Mouse (Mus musculus) testis, adult 2 months (tissue): ENCODE results near the gene Sox6. TPM values are rescaled to one million over a fixed set of nuclear protein-coding genes. Genes with fewer than 3 reads are reported as not detected.

Source experiments
- H3K27ac ChIP-seq: fragments of 200-500 bp; 2 replicates; pipeline ENCODE4 v1.5.1; 2012; ENCODE audit warnings: low read depth, low read length; ENCODE audit not compliant: control insufficient read depth, insufficient read depth
- H3K27me3 ChIP-seq: fragments of 200-500 bp; 2 replicates; pipeline ENCODE4 v1.6.1; 2012; ENCODE audit warnings: mild to moderate bottlenecking, low read length, moderate library complexity; ENCODE audit not compliant: control insufficient read depth, insufficient read depth
- H3K36me3 ChIP-seq: fragments of 200-500 bp; 2 replicates; pipeline ENCODE4 v1.6.1; 2012; ENCODE audit warnings: mild to moderate bottlenecking, low read length; ENCODE audit not compliant: control insufficient read depth, insufficient read depth
- H3K4me1 ChIP-seq: fragments of 200-500 bp; 2 replicates; pipeline ENCODE4 v1.6.1; 2012; ENCODE audit warnings: low read length; ENCODE audit not compliant: control insufficient read depth, insufficient read depth
- H3K4me3 ChIP-seq: fragments of 200-500 bp; 2 replicates; pipeline ENCODE4 v1.5.1; 2012; ENCODE audit warnings: low read depth, mild to moderate bottlenecking, low read length, moderate library complexity, mixed read lengths; ENCODE audit not compliant: control insufficient read depth
- CTCF ChIP-seq: fragments of 200-500 bp; IDR thresholded peaks from 2 replicates; pipeline ENCODE4 v1.5.1; 2012; ENCODE audit warnings: low read depth, mild to moderate bottlenecking, inconsistent platforms, low read length, moderate library complexity; ENCODE audit not compliant: control insufficient read depth, insufficient read depth, insufficient replicate concordance
- POLR2A ChIP-seq: fragments of 200-500 bp; IDR thresholded peaks from 2 replicates; pipeline ENCODE4 v1.6.1; 2012; ENCODE audit warnings: low read depth, mild to moderate bottlenecking, inconsistent platforms, low read length, moderate library complexity; ENCODE audit not compliant: control insufficient read depth
- polyA plus RNA-seq: library from polyadenylated mRNA; depleted of rRNA; stranded (reverse); fragments of >200 nt; gene quantifications from 2 replicates; pipeline ENCODE4 v1.2.3, GENCODE M21; 2012

Sox6 gene
- polyA plus RNA-seq, 1 experiment = 137 TPM

DNA sequence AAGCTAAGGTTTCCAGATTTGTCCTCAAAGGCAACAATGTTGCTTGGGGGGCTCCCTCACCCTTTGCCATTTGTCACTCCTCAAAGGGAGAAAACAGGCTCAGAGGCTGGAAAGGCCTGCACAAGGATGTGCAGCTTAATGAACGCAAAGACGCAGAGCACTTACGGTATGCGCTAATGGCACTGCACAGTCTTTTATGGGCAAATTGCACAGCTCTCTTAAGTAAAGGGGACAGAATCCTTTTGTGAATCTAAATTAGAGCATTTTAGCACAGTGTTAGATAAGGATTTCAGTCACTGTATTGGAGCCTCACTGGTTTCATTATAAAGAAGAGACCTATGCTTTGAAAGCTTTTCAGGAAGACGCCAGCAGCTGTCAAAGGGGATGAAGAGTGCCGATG lies 375.2 kb downstream of the Sox6 start:
- peaks cover 2% of the 10 kb centered on the region; the same call in 1 of the 2 replicates for H3K4me1 ChIP-seq
- no peaks in the 10 kb centered on the region for H3K36me3 ChIP-seq
- H3K27me3 ChIP-seq = no peaks in the 10 kb centered on the region
- TF ChIP-seq CTCF (no peak), POLR2A (no peak)
- no peak overlapping the region for H3K4me3 ChIP-seq
- H3K27ac ChIP-seq = no peak overlapping the region

DNA sequence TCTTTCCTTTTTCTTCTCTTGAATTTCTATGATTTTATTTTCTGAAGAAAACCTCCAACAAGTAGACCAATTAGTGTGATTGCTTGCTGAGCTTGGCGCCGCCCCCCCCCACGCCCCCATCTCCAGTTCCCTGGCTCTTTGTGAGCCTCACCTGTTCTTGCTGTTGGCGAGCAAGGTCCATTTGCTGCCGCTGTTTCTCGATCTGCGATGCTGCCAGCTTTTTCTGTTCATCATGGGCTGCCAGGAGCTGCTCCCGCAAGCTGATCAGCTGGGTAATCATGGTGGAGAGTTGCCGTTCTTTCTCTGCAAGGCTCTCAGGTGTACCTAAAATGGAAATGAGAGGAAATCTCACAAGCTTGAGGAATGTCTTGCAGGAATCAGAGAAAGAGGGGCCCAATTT lies 376.5 kb downstream of the Sox6 start:
- no peaks in the 10 kb centered on the region for H3K27me3 ChIP-seq
- H3K36me3 ChIP-seq = no peaks in the 10 kb centered on the region
- H3K27ac ChIP-seq = no peak overlapping the region
- H3K4me1 ChIP-seq = peaks cover 2% of the 10 kb centered on the region; the same call in 1 of the 2 replicates
- TF ChIP-seq POLR2A (no peak), CTCF (no peak)
- no peak overlapping the region for H3K4me3 ChIP-seq

DNA sequence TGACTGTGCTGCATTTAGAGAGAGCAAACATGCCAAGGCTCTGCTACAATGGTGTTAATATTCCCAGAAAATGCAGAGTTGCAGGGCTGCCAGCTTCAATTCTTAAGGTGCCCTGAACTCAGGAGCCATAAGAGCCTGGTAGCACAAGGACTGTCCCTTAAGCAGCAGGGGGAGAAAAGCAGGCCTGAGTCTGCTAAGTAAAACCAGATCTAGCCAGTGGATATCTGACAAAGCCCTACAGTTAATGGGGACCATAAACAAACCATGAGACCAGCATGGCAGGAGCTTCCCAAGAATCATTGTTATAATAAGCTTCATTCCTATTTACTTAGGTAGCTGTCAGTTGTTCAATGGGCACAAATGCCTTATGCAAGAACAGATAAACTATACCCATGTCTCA lies 391.9 kb downstream of the Sox6 start:
- Histone ChIP-seq H3K27me3 (no peaks in the 10 kb centered on the region), H3K4me3 (no peak overlapping the region), H3K36me3 (no peaks in the 10 kb centered on the region), H3K4me1 (no peaks in the 10 kb centered on the region), H3K27ac (no peak overlapping the region)
- TF ChIP-seq POLR2A (no peak), CTCF (no peak)

DNA sequence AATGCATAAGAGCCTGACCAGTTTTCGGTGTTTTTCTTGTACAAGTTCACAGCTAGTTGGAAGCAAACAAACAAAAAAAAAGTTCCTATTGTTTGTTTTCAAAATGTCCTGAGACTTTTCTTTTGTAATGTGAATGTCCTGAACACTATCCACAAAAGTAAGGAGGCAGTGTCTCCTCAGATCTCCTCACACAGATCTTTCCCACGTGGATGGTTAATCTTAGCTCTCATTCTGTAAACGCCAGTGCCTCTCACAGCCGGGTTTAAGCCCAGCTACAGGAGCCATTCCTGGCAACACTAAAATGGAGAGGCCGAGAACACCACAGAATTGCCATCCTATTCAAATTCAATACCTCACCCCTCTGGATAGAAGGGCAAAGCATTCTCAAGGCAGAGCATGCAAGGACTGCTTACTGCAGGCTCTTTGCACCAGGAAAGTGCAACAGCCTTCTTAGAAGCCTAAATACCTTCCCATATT lies 392.6 kb downstream of the Sox6 start:
- H3K4me3 ChIP-seq = no peak overlapping the region
- no peak for TF ChIP-seq POLR2A
- TF ChIP-seq CTCF = no peak
- H3K36me3 ChIP-seq = no peaks in the 10 kb centered on the region
- no peak overlapping the region for H3K27ac ChIP-seq
- no peaks in the 10 kb centered on the region for H3K4me1 ChIP-seq
- H3K27me3 ChIP-seq = no peaks in the 10 kb centered on the region

DNA sequence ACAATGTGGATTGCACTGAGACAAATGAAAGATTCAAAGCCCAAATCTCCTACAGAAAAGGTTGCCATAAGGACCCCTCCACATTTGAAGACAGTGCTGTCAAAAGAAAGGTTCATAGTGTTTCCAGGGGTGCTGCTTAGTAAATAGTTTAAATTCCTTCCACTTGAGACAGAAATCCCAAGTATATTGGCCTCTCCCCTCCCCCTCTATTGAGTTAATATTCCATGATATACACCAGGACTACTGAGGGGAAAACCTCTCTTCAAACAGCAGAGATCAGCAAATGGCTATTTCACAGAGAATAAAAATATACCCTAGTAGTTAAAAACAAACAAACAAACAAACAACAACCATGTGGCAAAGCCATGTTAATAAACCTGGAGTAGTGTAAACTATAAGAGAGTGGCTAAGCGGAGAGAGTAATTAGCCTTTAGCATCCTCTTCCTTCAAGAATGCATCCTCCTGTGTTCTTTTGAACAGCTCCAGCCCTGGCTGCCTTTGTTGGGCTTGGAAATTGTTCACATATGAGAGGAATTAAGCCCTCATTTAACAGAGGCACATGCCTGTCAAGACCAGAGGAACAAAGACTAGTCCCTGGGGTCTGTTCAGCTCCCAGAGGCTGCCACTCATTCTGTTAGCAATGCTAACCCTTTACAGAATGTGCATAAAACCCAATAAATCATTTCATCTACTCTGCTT lies 393.2 kb downstream of the Sox6 start:
- TF ChIP-seq POLR2A (no peak), CTCF (no peak)
- Histone ChIP-seq H3K36me3 (no peaks in the 10 kb centered on the region), H3K4me3 (no peak overlapping the region), H3K27me3 (no peaks in the 10 kb centered on the region), H3K27ac (no peak overlapping the region), H3K4me1 (no peaks in the 10 kb centered on the region)

DNA sequence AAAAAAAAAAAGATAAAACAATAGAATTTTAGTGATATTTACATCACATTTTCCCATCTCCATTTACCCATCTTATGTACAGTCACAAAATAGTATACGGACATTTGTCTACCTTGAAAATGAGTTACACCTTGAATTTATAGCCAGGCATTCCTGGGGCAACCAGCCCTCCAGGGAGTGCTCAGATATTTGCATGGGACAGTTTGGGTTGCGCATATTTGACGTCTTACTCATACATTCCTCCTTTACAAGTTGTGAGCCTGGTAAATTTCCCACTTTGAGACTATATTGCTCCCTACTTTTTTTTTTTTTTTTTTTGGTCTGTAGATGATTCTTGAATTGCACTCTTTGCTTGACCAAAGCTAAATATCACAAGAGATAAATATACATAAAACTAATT lies 407.9 kb downstream of the Sox6 start:
- H3K27me3 ChIP-seq = no peaks in the 10 kb centered on the region
- no peak overlapping the region for H3K4me3 ChIP-seq
- H3K4me1 ChIP-seq = no peaks in the 10 kb centered on the region
- H3K36me3 ChIP-seq = no peaks in the 10 kb centered on the region
- no peak overlapping the region for H3K27ac ChIP-seq
- no peak for TF ChIP-seq CTCF
- TF ChIP-seq POLR2A = no peak

DNA sequence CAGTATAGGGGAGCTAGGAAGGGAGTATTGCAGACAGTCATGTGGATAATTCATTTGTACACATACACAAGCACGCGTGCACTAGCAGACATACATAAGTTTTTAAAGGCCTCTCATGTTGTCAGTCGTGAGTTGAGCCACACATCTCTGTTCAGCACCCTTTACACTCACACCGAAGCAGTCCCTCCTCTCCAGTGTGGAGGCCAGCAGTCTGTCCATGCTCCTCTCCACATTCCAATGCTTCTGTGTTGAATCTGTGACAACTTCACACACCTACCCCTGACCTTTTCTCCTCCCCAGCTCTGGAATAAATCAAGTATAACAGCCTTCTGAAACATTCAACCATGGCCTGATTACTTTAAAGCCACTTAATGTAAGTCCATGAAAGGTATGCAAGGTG lies 408.3 kb downstream of the Sox6 start:
- Histone ChIP-seq H3K4me1 (no peaks in the 10 kb centered on the region), H3K36me3 (no peaks in the 10 kb centered on the region), H3K27me3 (no peaks in the 10 kb centered on the region), H3K4me3 (no peak overlapping the region), H3K27ac (no peak overlapping the region)
- no peak for TF ChIP-seq POLR2A
- TF ChIP-seq CTCF = no peak

DNA sequence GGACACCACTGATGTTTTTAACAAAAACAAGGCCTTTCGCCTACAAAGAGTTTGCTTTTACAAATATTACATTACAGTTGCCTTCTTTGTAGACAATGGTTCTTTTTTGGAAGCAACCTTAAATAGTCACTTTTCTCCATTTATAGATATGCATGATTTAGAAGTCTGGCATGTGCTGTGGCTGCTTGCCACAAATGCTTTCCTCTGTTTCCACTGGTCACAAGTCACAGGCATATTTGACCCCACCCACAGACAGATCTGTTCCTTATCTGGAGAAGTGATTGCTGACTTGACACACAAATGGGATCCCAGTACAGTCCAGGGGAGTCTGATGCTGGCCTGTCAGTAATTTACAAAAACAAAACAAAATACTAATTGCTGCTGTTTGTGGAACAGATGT lies 409.8 kb downstream of the Sox6 start:
- Histone ChIP-seq H3K4me3 (no peak overlapping the region), H3K36me3 (no peaks in the 10 kb centered on the region), H3K4me1 (no peaks in the 10 kb centered on the region), H3K27ac (no peak overlapping the region), H3K27me3 (no peaks in the 10 kb centered on the region)
- TF ChIP-seq POLR2A (no peak), CTCF (no peak)

DNA sequence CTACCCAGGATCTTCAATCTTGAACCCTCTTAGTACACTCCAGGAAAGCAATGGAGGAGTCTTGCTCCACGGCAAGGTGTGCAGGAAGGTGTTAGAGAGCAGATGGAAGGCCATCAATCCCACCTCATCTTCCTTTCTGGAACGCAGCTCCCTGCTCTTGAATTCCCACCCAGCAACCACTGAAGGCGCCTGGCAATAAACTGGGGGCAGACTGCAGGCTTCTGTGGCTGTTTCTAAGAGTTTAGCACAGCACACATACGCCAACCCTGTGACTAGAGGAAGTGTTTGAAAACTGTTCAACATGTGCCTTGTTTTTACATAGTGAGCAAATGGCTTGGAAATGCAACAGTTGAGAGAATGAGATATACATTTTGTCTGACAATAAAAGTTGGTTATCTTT lies 412.6 kb downstream of the Sox6 start:
- Histone ChIP-seq H3K36me3 (no peaks in the 10 kb centered on the region), H3K27me3 (no peaks in the 10 kb centered on the region), H3K27ac (no peak overlapping the region), H3K4me1 (no peaks in the 10 kb centered on the region), H3K4me3 (no peak overlapping the region)
- TF ChIP-seq CTCF (no peak), POLR2A (no peak)
